Mouse (Mus musculus) brown adipose tissue, adult 24 weeks (tissue): Measurements from ENCODE around the gene Nt5dc2. TPM values are rescaled to one million over a fixed set of nuclear protein-coding genes. Genes with fewer than 3 reads are reported as not detected.
A peak's percentile ranks its signal among the peaks of the same experiment; 100 is the strongest.

ENCODE experiments used
- H3K27ac ChIP-seq: fragments of 200-500 bp; replicated peaks from 2 replicates; pipeline ENCODE4 v1.5.1; 2012; ENCODE audit warnings: low read depth, mild to moderate bottlenecking, low read length
- H3K4me1 ChIP-seq: fragments of 200-500 bp; 2 replicates; pipeline ENCODE4 v1.6.1; 2012; ENCODE audit warnings: low read length, mixed read lengths; ENCODE audit not compliant: control insufficient read depth, insufficient read depth, insufficient read length
- H3K4me3 ChIP-seq: fragments of 200-500 bp; 2 replicates; pipeline ENCODE4 v1.5.1; 2012; ENCODE audit warnings: low read depth, mild to moderate bottlenecking, low read length, moderate library complexity; ENCODE audit not compliant: insufficient read depth
- polyA plus RNA-seq: library from polyadenylated mRNA; stranded (reverse); fragments of >200 nt; gene quantifications from 2 replicates; pipeline ENCODE4 v1.2.4, GENCODE M21; 2012; ENCODE audit not compliant: missing spikeins, insufficient read depth, insufficient read length

Nt5dc2 gene
- polyA plus RNA-seq, 1 experiment = 2.5 TPM

DNA sequence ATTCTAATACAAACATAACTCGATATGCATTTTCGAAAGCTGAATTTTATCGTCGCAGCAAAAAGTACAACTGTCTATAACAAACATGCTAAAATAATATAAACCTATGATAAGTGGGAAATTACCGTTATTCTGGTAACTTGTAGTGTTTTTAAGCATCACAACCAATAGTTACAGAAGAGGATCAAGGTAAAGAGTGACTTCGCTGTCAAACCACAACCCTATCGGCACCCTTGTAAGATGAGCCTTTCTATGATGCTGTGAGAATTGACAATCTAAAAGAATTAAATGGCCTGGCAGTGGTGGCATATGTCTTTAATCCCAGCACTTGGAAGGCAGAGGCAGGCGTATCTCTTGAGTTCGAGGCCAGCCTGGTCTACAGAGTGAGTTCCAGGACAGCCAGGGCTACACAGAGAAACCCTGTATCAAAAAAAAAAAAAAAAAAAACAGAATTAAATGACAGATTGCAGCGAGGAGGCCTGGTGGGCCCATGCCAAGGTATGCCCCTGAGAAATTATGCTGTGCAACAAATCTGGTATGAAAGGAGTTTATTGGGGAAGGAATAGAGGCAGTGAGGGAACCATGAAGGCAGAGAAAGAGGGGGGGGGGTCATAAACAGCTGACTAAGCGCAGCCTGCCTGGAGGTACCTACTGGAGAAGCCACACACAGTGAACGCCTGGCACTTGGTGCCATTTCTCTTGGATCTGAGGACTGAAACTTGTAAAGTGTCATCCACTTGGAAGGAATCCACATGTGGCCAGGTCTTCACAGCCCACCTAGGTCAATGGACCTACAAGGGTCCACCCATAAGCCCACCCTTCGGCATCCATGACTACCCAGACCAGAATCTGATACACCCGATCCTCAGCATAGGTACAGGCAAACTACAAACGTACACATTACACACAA, 1.3 kb upstream of the Nt5dc2 start:
- Histone ChIP-seq H3K4me3 (peak overlapping the region; percentile 57), H3K4me1 (peaks cover 13% of the 10 kb centered on the region), H3K27ac (no peak overlapping the region)

DNA sequence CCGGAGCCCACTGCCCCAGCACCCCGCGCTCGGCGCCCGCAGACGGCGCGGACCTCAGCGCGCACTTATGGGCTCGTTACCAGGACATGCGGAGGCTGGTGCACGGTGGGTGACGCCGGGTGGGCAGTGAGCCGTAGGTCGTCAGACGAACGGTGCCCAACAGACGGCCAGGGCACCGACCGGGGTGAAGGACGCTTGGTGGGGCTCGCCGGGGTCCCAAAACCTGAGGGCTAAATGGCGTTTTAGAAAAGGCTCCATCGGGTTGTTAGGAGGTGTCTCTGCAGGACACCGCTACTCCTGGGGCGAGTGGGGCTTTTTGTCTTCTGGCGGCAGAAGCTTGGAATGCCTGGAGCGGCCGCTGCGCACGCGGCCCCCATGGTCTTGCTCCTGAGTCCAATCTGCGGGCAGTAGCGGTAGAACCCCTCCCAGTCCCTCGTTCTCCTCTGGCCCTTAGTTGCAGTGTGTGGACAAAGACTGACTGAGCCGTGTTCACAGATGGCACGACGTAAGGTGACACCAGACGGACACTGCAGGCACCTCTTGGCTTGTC, 494 bp downstream of the Nt5dc2 start:
- Histone ChIP-seq H3K4me3 (peak overlapping the region; percentile 59), H3K27ac (no peak overlapping the region), H3K4me1 (peaks cover 5% of the 10 kb centered on the region)

DNA sequence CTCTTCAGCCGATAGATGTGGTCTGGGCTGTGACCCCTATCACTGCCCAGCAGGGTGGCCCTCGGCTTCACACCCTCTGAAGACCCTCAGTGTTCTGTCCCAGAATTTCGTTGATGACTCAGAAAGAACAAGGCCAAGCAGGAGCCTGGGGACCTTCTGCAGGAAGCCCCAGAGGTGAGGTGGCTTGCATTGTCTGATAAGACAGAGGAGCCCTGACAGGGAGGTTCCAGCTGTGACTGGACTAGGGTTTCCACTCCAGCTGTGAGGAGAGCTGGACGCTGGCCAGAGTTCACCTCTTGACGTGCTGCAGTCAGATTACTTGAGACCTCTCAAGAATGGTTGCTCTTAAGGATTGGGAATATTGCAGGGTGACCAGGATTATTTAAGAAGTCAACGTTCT, 1.2 kb downstream of the Nt5dc2 start:
- H3K4me3 ChIP-seq = no peak overlapping the region
- no peak overlapping the region for H3K27ac ChIP-seq
- H3K4me1 ChIP-seq = peaks cover 2% of the 10 kb centered on the region

DNA sequence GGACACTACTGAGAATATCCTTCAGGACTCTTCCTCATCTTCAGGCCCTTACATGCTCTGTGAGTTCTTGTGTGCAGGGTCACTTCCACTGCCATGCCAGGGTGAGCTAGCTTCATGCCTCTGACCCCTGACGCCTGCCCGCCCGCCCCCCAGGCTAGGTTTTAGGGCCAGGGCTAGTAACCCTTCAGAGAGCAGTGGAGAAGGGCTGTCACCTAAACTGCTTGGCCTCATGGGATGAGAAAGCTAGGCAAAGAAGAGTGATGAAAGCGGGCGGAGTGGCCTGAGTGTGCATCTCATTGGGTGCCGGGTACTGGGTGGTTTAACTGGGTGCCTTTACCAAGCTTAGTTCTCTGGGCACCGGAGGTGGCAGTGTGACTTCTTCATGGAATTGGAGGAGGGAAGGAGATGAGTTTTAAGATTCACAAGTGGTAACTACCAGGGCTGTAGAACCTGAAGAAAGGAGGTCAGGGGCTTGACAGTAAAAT, 1.7 kb downstream of the Nt5dc2 start:
- no peaks in the 10 kb centered on the region; the same call in 1 of the 2 replicates for H3K4me1 ChIP-seq
- no peak overlapping the region for H3K27ac ChIP-seq
- no peak overlapping the region for H3K4me3 ChIP-seq

DNA sequence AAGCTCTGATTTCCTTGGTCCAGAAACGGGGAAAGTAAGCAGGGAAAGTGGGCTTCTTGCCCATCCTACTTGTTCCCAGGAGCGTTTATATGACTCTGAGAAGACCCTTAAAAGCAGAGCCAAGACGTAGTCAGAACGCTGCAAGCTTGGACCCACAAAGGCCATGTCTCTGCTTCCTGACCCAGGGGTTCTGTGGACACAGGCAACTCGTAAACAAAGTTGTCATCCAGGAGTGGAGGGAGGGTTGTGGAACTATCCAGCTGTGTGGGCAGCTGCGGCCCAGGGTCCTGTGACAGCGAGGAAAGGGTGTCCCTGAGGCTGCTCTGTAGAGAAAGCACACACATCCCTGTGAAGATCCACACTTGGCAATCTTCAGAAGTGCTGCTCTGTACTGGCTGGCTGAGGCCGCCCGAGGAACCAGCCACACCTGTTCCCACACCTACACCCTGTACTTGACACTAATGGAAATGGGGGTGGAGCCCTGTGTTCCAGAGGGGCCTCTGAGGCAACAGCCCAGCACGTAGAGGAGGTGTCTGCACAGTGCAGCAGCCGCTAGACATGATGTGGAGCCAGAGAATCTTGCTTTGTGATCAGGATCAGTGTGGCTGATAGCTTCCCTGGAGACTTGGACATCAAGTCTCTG, 2.3 kb downstream of the Nt5dc2 start:
- Histone ChIP-seq H3K4me3 (no peak overlapping the region), H3K27ac (no peak overlapping the region), H3K4me1 (no peaks in the 10 kb centered on the region; the same call in 1 of the 2 replicates)

DNA sequence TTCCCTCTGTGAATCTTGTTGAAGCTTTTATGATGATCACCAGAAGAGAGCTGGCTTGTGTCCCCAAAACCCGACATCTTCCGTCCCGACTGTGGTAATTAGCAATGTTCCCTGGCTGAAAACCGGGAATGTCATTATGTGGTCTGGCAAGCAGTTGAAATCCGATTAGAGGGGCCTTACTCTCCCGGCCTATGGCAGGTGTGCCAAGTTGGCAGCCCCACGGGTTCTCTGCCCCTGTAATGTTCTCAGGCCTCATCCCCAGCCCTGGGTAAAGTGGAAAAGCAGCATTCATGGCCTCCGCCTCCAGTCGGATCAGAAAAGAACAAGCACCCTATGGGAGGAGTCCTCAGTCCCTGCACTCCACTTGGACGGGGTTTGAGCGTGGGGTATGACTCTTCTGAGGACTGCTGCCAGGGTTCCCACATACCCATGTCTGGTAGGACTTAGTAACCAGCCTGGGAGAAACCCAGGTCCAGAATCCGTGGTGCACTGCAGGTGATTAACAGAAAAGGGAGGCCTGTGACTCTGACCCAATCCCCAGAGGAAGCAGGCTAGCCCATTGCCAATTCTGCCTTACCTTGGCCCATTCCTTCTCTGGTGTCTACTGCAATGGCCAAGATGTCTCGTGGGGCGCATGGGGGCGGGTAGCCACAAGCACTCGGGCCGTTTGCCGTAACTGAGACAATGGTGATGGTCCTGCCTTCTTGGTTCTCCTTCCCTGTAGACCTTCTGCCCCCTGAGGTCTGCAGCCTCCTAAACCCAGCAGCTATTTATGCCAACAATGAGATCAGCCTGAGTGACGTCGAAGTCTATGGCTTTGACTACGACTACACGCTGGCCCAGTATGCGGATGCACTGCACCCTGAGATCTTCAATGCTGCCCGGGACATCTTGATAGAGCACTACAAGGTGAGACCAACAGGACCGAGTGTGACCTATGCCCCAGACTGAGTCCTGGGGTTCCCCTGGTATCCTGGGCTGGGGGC, 3.5 kb downstream of the Nt5dc2 start:
- Histone ChIP-seq H3K4me3 (no peak overlapping the region), H3K4me1 (no peaks in the 10 kb centered on the region; the same call in 1 of the 2 replicates), H3K27ac (no peak overlapping the region)

DNA sequence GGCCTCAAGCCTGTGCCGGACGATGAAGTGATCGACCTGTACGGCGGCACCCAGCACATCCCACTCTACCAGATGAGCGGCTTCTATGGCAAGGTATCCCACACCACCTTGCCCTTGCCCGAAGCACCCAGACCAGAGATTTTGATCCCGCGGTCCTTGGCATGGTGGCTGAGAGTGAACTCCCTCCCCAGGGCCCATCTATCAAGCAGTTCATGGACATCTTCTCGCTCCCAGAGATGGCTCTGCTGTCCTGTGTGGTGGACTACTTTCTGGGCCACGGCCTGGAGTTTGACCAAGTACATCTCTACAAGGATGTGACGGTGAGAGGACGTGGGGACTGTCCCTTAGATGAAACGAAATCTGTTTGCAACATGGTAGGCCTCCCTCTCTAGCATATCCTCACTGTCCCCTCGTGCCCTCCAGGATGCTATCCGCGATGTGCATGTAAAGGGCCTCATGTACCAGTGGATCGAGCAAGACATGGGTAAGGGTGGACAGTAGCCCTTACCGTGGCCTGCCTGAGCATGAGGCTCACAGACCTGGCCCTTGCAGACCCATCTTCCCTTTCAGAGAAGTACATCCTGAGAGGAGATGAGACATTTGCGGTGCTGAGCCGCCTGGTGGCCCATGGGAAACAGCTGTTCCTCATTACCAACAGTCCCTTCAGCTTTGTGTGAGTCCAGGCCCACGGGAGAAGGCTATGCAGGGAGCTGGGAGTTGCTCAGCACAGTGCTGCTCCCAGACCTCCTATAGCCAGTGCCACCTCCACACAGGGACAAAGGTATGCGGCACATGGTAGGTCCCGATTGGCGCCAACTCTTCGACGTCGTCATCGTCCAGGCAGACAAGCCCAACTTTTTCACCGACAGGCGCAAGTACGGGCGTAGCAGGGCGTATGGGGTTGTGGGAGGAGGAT, 4.9 kb downstream of the Nt5dc2 start:
- H3K4me1 ChIP-seq = no peaks in the 10 kb centered on the region; the same call in 1 of the 2 replicates
- H3K4me3 ChIP-seq = no peak overlapping the region
- H3K27ac ChIP-seq = no peak overlapping the region

DNA sequence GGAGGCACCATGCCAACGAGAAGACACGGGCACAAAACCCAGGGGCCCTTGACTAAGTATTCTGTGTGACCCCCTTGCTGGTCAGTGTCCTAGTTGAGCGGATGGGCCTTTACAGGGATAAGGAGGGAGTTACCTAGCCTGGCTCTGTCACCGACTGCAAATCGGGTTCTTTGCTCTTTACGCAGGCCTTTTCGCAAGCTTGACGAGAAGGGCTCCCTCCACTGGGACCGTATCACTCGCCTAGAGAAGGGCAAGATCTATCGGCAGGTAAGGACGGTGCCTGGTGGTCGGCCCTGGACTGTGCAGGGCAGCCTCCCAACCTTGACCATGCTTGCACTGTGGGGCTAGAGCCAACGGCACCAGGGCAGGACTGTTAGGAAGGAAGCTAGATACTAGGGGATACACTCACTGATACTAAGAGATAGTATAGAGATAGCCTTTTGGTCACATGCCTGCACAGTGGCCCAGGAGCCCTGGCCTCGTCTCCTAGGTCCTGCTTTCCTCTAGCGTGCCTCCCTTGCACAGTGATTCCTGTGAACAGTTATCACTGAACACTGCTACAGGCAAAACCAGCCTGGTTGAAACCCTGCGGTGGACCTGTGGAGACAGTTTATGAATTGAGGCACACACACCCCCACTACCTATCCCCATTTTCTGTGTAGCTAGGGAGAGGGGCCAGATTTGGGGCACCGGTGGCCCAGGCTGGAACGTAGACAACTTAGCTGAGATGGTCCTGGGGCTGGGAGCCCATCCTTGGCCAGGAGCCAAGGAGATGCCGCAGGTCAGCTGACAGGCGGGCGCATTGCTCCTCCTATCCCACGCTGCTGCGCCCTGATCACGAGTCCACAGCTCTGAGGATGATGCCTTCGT, 5.8 kb downstream of the Nt5dc2 start:
- Histone ChIP-seq H3K4me1 (no peaks in the 10 kb centered on the region; the same call in 1 of the 2 replicates), H3K27ac (no peak overlapping the region)

DNA sequence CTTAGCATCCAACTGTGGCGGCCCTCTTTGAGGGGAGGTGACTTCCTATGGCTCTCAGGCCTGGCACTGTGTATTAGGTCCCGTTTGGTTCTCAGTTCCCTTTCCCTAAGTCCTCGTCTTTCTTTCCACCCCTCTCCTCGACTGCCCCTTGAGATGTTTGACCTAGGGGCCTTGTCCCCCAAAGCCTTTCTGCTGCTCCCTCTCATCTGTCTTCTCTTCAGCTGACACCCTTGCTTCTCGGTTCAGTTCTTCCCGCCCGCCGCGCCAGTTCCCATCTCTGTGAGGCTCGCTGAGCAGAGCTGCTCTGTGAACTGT, 6.4 kb downstream of the Nt5dc2 start:
- Histone ChIP-seq H3K4me1 (no peaks in the 10 kb centered on the region; the same call in 1 of the 2 replicates), H3K27ac (no peak overlapping the region), H3K4me3 (no peak overlapping the region)

More for the DNA sequence above, 5.8 kb downstream of the Nt5dc2 start:
- no peak overlapping the region for H3K4me3 ChIP-seq

DNA sequence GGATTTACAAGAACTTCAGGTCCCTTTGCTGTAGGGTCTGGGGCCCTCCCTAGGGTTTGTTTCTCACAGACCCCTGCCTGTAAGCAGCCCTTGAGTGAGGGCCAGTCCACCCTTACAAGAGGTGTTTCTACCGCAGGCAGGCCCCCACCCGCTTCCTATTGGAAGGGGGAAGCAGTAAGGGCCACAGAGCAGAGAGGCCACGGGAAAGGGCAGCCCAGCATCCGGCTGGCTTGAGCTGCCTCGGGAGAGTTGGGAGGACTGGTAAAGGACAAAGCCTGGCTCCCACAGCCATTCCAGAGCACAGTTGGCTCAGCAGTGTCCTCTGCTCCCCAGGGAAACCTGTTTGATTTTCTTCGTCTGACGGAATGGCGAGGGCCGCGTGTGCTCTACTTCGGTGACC, 6.9 kb downstream of the Nt5dc2 start:
- no peaks in the 10 kb centered on the region; the same call in 1 of the 2 replicates for H3K4me1 ChIP-seq
- H3K4me3 ChIP-seq = no peak overlapping the region
- H3K27ac ChIP-seq = no peak overlapping the region

DNA sequence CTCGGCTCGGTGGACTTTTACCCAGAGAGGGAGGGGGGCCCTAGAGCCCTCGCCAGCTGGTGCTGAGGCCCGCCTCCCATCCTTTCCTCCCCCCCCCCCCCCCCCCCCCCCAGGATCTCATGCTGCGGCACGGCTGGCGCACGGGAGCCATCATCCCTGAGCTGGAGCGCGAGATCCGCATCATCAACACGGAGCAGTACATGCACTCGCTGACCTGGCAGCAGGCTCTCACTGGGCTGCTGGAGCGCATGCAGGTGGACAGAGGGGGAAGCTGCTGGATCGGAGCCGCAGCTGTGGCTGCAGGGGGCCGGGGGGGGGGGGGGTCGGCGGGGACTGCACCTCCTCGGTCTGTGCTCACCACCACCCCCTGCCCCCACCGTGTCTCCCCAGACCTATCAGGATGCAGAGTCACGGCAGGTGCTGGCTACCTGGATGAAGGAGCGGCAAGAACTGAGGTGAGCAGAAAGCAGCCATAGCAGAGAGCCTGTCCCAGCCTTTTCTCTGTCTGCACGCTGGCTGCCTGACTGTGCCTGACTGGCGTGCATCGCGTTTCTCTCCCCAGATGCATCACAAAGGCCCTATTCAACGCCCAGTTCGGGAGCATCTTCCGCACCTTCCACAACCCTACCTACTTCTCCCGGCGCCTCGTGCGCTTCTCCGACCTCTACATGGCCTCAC, 7.5 kb downstream of the Nt5dc2 start:
- Histone ChIP-seq H3K4me1 (no peaks in the 10 kb centered on the region; the same call in 1 of the 2 replicates), H3K4me3 (no peak overlapping the region), H3K27ac (no peak overlapping the region)

DNA sequence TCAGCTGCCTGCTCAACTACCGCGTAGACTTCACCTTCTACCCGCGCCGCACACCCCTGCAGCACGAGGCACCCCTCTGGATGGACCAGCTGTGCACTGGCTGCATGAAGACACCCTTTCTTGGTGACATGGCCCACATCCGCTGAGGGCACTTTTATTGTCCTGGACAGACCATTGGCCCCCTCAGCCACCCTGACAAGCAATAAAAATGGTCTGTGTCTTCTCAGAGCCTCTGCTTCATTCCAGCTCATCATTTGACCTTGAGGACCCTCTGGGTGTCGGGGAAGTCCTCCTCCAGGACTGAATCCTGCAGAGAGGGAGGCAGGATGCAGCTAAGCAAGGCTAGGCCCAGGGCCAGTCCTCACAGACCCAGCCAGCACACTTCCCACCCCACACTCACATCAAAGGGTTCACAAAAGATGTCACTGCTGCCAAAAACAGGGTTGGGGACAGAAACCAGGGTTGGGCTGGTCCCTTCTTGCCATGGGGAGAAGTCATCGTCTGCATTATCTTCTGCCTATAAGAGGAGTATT, 8.1 kb downstream of the Nt5dc2 start:
- Histone ChIP-seq H3K4me3 (no peak overlapping the region), H3K4me1 (no peaks in the 10 kb centered on the region; the same call in 1 of the 2 replicates), H3K27ac (no peak overlapping the region)
